Mouse (Mus musculus) thymus, postnatal 14 days (tissue): Measurements from ENCODE around the gene Pcp4l1.
A peak's percentile ranks its signal among the peaks of the same experiment; 100 is the strongest.
"Not testable (repeated sequence)": the region's sequence is repeated elsewhere in the genome, so short reads cannot be mapped to it uniquely, and the experiment has no call there.

Experiments
- DNase-seq: peaks from one replicate; pipeline ENCODE4 v3.0.0; 2021

Gene Pcp4l1

DNA sequence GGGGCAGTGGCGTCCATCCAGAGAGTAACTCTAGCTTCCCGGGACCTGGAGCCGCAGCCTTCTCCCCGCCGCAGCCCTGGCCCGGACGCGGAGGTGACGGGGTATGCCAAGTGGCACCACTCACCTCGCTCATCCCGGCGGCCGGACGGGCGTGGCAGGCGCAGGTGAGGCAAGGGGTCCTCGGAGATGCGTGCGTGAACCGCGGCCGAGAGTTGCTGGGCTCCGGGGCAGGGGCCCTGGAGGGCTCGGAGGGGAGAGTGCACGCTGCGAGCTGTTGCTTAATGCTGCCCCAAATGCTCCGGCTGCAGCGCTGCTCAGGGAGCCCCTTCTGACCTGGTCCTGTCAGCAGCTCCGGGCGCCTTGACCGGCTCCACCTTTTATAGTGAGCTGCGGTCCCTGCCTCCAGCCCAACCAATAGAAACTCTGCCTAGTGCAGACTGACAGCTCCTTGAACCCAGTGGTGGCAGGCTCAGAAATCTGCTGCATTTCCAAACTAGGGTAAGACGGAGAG is at the start of gene Pcp4l1:
TSS of gene Pcp4l1 (minus strand) at position 382 of the 511 bp plus-strand sequence.
- no peak for DNase-seq

DNA sequence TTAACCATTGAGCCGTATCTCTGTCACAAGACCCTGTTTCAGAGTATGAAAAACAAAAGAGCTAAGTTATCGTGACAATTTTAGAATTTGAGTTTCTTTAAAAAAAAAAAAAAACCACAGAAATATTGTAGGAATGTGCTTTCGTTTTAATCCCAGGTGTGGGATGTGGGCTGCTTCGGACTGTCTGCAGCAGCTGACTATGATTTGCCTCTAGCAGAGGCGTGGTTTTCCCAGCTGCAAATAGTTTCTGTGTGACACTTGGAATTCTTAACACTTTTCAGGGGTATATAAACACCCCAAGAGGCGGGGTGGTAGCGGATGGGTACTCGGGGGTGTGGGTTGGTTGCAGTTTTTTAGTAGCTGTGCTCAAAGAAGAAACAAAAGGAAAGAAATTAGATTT is 49.3 kb upstream of the Pcp4l1 start:
- no peak for DNase-seq

DNA sequence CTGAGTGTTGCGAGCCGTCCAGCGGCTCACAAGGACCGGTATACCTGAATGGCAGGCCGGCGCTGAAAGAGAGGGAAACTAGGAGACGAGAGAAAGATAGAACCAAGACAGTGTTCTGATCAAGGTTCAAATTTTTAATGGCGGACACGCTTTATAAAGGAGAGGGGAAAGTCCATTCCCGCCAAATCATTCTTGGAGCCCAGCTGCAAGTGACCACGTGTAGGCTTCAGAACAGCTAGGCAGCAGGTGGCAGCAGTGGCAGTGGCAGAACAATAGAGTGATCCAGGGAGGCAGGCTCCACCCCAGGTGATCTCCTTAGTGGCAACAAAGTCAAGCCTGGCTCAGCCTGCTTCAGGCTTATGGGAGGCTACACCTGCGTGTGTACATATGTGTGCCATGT is 45.9 kb upstream of the Pcp4l1 start:
- DNase-seq: not testable (repeated sequence)

DNA sequence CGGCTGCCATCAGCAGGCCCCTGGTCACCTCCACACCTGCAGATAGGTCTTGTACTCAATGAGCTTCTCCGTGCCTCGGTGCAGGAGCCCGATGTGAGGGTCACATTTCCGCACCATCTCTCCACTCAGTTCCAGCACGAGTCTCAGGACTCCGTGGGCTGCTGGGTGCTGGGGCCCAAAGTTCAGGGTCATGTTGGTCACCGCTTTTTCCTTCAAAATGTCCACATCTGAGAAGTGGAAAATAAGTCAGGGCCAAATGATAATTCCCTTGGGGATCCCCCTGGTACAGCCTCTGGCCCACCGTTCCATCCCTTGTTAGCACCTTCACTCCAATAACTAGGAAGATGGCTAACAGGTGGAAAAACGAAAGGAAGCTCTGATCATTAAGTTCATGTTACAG is 44.8 kb upstream of the Pcp4l1 start:
- no peak for DNase-seq

DNA sequence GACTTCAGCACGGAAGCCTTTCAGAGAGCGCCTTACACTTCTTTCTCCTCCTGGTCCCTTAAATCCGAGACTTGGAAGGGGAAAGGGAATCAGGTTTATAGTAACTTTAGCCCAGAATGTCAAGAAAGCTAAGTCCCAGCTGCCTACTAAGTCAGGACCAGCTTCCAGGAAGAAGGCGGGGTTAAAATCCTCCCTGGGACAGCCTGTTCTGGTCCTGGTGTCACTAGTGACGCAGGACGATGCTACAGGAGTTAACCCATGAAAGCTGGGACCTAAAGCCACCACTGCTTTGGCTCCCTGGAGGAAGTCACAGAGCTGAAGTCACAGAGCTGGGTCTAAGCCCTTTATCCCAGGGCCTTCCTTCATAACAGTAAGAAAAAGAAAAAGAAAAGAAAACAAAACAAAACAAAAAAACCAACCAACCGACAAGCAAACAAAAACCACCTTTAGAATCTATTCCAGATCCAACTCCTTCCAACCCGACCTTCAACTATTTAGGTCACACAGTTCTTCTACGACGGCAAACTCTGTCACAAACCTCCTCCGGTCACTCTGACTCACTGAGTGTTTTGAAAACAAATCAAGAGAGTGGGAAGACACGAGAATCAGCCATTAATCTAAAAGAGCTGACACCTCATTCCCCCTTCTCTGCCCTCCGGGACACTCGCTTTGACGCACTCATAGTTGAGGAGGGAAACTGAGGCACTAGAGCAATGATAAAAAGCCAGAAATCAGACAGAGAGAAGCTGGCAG is 44.1 kb upstream of the Pcp4l1 start:
- DNase-seq: no peak

DNA sequence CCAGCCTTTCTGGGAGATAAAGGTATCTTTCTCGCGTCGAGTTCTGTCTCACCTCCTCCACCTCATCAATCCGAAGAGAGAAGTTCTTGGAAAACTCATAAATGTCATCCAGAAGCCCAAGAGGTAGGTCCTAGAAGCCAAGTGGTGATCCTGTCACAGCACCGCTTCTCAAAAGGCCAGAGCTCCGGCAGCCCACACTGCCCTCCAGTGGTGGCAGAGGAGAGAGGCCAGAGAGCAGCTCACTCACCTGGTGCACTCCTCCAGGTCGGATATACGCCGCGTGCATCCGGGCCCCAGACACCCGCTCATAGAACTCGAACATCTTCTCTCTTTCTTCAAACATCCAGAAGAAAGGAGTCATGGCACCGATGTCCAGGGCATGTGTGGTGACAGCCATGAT is 42.4 kb upstream of the Pcp4l1 start:
- DNase-seq: peak; percentile 54

DNA sequence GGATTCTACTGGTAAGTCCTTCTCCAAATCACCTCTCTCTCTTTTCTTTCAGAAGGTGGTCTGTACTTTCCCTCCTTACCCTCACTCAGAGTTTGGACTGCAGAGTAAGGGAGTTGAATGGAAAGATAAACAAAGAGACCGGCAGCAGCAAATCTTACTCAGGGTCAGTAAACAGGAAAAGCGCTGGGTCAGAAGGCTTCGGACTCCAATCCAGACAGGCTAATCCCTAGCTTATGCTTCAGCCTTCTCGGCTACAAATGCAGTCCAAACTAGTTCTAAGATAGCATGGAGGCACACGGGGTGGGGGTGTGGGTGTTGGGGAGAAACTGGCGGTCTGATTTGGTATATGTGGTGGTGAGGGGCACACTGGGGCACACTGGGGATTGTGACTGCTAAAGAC is 41.4 kb upstream of the Pcp4l1 start:
- no peak for DNase-seq

DNA sequence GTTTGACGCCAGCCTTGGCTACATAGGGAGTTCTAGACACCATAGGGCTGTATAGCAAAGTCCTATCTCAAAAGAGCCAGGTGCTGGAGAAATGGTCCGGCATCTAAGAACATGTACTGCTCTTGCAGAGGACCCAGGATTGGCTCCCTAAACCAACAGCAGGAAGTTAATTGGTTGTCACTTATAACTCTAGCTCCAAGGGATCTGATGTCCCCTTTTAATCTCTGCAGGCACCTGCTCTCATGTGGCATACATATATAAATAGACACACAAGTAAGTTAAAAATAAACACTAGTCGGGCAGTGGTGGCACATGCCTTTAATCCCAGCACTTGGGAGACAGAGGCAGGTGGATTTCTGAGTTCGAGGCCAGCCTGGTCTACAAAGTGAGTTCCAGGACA is 39.7 kb upstream of the Pcp4l1 start:
- no peak for DNase-seq

DNA sequence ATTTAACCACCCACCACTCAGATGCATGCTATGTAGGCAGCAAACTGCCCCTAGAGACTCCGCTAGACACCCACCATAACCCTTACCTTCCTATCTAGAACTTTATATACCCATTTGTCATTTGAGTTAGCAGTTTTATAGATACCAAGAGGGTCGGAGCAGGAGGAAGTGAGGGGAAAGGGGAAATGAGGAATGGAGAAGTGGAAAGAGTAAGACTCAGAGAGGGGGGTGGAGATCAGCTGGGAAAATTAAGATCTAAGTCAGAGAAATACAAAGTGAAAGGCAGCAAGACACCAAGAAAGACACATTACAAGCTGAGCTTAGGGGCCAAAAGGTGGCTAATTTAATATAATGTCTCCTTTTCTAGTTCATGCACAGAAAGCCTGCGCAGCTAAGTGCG is 38.5 kb upstream of the Pcp4l1 start:
- DNase-seq: no peak

DNA sequence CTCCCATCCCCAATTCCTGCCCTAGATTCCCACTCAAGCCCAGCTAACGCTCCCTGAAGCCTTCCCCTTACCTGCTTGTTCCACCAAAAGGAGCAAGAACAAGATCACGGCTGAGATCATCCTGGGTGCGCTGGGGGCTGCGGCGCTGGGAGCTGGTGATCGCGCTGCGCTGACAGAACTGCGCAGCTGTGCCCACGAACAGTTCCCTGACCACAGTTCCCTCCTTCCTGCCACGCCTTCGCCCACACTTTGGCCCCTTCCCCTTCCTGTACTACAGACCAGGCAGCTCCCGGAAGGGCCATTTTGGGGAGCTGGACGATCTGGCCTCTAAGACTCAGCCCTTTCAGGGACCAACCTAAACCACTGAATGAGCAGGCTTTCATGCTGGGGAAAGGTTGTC is 38.1 kb upstream of the Pcp4l1 start, which contains the start of gene Fcer1g:
TSS of gene Fcer1g (minus strand) at position 240 of the 400 bp plus-strand sequence.
- no peak for DNase-seq

DNA sequence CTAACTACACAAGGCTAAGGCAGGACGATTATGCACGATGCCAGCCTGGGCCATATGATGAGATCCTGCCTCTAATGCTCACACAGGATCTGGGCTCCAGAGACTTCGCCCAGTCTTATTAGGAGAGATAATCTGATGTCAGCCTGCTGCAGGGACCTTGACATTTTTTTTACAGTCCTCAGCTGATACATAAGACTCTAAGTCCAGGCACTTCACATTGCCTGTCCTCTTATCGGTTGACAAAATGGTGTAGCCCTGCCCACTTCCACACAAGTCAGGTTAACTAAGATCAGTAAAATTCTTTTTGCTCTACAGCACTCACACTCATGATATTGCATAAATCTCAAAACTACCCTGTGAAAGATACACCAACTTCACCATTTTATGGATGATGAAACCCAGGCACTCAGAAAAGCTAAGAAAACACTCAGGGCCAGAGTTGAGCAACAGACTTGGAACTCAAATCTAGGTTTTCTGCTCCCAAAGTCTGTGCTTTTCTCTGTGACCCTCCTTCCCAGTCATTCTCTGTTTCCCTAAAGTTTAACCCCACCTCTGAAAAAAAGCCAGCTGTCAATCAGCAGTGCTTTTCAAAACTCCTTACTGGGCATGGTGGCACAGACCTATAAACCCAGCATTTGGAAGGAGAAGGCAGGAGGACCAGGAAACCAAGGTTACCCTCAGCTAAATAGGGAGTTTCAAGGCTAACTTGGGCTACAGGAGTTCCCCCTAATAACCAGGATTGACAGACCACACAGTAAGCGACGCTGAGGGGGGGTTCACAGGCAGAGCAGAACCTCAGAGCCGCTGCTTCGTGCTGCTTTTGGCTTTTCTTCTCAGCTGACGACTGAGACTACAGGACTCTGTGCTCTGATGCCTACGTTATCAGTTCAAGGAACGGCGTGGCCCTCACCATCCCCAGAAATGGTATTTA is 37.0 kb upstream of the Pcp4l1 start:
- DNase-seq: no peak

DNA sequence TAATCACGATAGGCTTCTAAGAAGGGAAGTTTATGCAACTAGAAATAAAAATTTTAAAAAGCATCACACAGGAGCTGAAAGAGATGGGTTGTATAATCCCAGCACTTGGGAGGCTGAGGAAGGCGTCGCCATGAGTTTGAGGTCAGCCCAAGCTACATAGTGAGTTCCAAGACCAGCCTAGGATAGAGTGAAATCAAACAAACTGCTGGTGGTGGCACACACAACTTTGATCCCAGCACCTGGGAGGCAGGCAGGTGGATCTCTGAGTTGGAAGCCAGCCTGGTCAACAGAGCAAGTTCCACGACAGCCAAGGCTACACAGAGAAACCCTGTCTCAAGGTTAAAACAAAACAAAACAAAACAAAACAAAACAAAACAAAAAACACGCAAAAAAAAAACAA is 36.3 kb upstream of the Pcp4l1 start:
- no peak for DNase-seq

DNA sequence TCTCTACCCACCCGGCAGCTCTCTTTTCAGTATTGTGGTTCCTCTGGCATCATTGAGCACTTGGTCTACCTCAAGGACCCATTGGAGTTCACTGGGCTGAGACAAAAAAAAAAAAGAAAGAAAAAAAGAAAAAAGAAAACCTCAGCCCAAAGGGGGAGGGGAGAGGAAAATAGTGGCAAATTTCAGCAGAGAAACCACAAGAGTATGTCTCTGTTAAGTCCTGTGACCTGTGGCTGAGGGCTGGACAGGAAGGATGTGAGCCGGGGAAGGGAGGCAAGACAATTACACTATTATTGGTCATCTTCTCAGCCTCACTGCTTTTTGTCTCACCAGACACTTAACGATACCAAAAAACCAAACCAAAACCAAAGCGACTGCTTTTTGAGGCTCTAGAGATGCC is 35.8 kb upstream of the Pcp4l1 start:
- DNase-seq: no peak

DNA sequence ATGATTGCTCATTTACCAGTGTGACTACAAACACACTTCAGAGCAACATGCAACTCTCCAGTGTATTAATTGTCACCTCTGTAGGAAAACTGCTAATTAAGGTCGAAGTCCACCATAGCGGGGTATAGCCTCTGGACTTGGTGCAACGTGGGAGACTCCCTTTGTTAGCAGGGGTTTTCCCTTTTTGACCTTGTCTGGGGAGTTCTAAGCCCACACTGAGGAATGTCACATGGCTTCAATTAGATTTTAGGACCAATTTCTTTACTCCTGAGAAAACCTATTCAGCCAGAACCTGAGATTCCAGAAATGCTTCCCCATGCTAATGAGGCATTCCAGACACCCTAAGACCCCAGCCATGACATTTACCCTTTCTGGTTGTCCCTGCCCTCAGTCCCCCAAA is 34.1 kb upstream of the Pcp4l1 start:
- DNase-seq: no peak

DNA sequence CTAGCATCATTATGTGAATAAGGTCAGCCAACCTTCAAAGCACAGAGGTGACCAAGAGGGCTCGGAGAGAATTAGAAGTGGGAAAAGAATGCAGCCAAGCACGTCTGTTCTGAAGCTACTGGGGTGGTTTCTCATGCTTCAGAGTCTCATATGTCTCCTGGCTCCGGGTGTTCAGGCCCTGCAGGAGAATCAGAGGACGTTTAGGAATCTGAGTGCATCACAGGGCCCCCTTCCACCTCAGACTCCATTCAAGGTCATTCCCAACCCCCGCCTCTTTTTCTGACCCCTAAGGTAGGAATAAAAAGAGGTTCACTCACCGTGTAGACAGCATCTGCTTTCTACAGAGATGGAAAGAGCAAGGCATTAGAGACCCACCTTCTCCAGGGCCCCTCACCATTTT is 33.7 kb upstream of the Pcp4l1 start:
- no peak for DNase-seq

DNA sequence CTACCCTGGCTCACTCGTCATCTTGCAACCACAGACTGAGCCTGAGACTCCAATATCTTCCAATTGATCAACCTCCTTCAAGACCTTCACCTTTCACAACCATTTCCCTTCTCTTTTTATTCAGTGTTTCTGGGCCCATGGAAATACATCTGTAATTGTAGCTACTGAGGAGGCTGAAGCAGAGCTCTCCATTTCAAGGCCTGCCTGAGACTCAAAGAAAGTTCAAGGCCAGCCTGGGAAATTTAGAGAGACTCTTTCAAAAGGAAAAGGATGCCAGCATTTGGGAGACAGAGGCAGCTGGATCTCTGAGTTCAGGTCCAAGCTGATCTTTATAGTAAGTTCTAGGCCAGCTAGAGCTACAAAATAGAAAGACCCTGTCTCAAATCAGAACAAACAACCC is 31.8 kb upstream of the Pcp4l1 start:
- no peak for DNase-seq

DNA sequence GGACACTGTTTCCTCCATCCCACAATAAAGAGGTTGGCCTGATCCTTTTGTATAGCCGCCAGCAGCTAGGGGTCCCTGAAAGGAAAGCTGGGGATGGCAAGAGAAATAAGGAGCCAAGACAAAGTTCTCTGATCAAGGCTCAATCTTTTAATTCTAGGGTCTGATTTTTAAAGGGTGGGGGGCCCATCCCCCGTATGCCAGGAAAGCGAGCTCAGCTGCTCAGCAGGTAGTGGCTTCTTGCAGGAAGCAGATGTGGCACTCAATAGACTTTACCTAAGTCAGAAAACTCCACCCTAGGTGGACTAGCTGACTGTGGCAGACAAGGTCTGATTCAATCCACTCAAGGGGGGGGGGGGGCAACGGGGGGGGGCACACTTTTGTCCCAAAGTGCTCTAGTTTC is 30.7 kb upstream of the Pcp4l1 start:
- no peak for DNase-seq

DNA sequence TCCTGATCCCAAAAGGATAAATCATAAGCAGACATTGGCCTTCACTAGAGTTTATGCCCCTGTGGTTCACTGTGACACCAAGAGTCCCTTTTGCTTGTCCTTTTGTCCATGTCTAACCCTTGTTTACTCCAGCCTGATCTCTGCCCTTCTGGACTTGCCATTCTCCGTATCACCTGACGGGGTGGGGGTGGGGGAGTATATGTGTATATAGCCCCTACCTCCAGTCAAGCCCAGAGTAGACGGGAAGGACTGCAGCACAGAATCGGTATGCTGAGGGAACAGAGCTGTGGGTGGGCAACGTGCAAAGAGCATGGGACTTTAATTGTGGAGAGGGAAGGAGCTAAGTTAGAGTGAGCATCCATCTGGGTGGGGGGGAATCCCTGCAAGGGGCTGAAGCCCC is 28.8 kb upstream of the Pcp4l1 start, which contains the start of gene Apoa2:
TSS of gene Apoa2 (plus strand) at position 198 of the 400 bp plus-strand sequence.
- DNase-seq: no peak

DNA sequence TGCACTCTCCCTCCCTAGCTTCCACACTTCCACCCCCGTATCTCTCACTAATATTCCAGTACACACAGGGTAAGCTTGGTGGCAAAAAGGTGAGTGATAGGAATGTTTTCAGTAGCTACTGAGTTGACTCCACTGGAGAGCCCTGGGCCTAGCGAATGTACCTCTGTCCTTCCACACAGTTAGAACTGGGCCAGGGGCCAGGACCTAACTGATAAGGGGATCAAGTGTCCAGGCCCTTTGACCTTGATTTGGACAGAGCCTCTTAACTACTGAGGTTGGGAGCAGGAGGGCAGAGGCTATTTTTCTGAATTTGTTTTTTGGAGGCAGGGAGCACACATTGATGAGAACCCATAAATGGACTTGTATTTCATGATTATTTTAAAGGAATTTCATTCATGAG is 27.7 kb upstream of the Pcp4l1 start:
- DNase-seq: no peak

DNA sequence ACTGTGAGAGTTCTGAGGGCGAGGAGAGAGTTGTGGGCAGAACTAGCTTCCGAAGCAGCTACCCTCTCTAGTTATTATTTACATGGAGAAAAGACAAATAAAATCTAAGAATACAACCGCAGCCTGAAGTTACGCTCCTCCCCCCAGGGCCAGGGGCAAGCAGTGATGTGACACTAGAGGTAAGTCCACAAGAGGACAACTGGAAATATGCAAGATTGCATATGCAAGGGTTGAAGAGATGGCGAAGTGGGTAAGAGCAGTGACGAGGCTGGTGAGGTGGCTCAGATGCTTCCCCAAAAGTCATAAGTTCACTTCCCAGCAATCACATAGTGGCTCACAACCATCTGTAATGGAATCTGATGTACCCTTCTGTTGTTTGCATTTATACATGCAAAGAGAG is 27.1 kb upstream of the Pcp4l1 start:
- DNase-seq: peak; percentile 19

DNA sequence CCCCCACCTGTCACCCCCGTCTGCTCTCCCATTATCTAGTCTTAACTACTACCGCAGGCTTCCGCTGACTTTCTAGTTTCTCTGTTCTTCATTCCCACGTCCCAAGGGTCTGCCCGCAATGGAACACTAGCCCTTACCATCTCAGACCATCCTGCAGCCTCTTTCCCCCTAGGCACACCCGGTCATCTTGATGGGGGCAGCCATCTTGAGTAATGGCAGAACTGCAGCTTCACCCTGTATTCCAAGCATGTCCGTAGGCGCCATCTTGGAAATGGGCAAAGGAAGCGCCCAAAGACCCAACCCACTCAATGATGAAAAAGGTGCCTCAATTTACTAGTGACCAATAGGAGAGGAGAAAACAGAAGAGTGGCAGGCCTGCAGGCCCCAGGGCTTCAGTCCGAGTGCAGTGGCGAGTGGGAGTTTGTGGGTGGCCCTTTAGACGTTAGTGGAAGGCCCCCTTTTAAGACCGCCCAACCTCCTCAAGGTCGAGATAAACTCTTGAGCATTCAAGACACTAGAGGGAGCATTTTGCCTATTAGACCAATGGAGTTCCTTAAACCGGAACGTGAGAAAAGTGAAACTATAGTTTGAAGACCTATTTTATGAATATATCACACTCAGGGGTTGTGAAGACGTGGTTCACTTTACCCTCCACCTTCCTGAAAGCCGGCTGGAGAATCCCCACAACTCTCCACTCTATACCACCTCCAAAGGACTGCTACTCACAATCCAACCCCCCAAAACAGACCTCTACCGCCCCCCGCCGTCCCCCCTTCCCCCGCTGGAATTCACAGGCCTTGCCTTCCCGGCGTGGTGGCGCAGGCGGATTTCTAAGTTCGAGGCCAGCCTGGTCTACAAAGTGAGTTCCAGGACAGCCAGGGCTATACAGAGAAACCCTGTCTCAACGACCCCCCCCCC is 26.4 kb upstream of the Pcp4l1 start, which contains the start of gene Tomm40l:
TSS of gene Tomm40l (minus strand) at position 277 of the 918 bp plus-strand sequence.
- peak; percentile 88 for DNase-seq
